Mouse (Mus musculus) CH12.LX (cell line): ENCODE results near the gene Il17ra.

Experiments used
- CHD2 ChIP-seq: IDR thresholded peaks from 2 replicates; pipeline ENCODE4 v1.6.1; 2011; ENCODE audit warnings: low read length, improper control_type of control experiment
- CTCF ChIP-seq, 2 experiments: IDR thresholded peaks in 1 of 2; conservative IDR thresholded peaks in 1 of 2; 2 replicates each; pipeline ENCODE4 v1.5.1; 2011 to 2012; ENCODE audit warnings: low read depth in 2 of 2, low read length in 2 of 2, improper control_type of control experiment in 1 of 2, inconsistent platforms in 1 of 2, mild to moderate bottlenecking in 1 of 2, moderate library complexity in 1 of 2
- E2F4 ChIP-seq: IDR thresholded peaks from 2 replicates; pipeline ENCODE4 v1.6.1; 2011; ENCODE audit warnings: low read depth, low read length, improper control_type of control experiment; ENCODE audit not compliant: insufficient replicate concordance
- MAX ChIP-seq: IDR thresholded peaks from 2 replicates; pipeline ENCODE4 v1.6.1; 2011; ENCODE audit warnings: low read length, improper control_type of control experiment
- NRF1 ChIP-seq: IDR thresholded peaks from 2 replicates; pipeline ENCODE4 v1.6.1; 2014; ENCODE audit warnings: low read depth, mild to moderate bottlenecking, inconsistent platforms, low read length, improper control_type of control experiment, moderate library complexity
- POLR2A ChIP-seq: IDR thresholded peaks from 2 replicates; pipeline ENCODE4 v1.6.1; 2011; ENCODE audit warnings: low read depth, mild to moderate bottlenecking, improper control_type of control experiment, low read length
- POLR2AphosphoS2 ChIP-seq: IDR thresholded peaks from 2 replicates; pipeline ENCODE4 v1.6.1; 2011; ENCODE audit warnings: low read depth, low read length, improper control_type of control experiment
- SMC3 ChIP-seq: IDR thresholded peaks from 2 replicates; pipeline ENCODE4 v1.6.1; 2011; ENCODE audit warnings: low read depth, low read length, improper control_type of control experiment
- TBP ChIP-seq: conservative IDR thresholded peaks from 2 replicates; pipeline ENCODE4 v1.6.1; 2011; ENCODE audit warnings: low read depth, low read length, improper control_type of control experiment
- UBTF ChIP-seq: IDR thresholded peaks from 2 replicates; pipeline ENCODE4 v1.6.1; 2012; ENCODE audit warnings: low read depth, mild to moderate bottlenecking, inconsistent platforms, low read length, improper control_type of control experiment, moderate library complexity
- USF1 ChIP-seq: IDR thresholded peaks from 2 replicates; pipeline ENCODE4 v1.6.1; 2014; ENCODE audit warnings: low read depth, mild to moderate bottlenecking, inconsistent platforms, low read length, improper control_type of control experiment
- ZMIZ1 ChIP-seq: IDR thresholded peaks from 2 replicates; pipeline ENCODE4 v1.6.1; 2012; ENCODE audit warnings: low read depth, mild to moderate bottlenecking, inconsistent platforms, low read length, improper control_type of control experiment
- ZNF384 ChIP-seq: IDR thresholded peaks from 2 replicates; pipeline ENCODE4 v1.6.1; 2012; ENCODE audit warnings: low read depth, low read length, improper control_type of control experiment, inconsistent platforms

DNA sequence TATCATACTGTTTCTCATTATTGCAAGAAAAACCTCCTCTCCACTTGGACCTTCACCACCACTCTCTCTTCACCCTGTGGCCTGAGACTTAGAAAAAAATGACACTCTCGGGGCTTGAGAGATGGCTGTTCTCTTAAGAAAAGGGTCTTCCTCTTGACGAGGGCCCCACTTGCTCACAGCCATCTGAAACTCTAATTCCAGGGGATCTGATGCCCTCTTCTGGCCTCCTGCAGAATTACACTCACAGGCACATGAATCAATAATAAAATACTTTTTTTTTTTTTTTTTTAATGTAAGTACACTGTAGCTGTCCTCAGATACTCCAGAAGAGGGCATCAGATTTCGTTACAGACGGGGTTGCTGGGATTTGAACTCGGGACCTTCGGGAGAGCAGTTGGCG is 6.0 kb upstream of the Il17ra start:
- no peak for TF ChIP-seq UBTF
- no peak for TF ChIP-seq CHD2
- TF ChIP-seq POLR2AphosphoS2: no peak
- TF ChIP-seq CTCF (conservative IDR thresholded peaks at IDR 0.05 in 1 of 2, IDR thresholded peaks at IDR 0.05 in 1 of 2; ENCODE audit: low read depth in 2 of 2, low read length in 2 of 2): peak; percentile 19 to 46; a peak in 3 of 4 replicates
- no peak for TF ChIP-seq TBP
- no peak for TF ChIP-seq MAX
- TF ChIP-seq POLR2A: no peak
- TF ChIP-seq E2F4: no peak
- peak; percentile 75 for TF ChIP-seq ZNF384
- TF ChIP-seq NRF1: no peak
- TF ChIP-seq ZMIZ1: no peak
- TF ChIP-seq SMC3: 0 out of 2 replicates have a peak, but pooled peaks have one; percentile 6
- no peak for TF ChIP-seq USF1
